Mouse (Mus musculus) G1E (cell line): ENCODE data around the gene Abca1. TPM values are rescaled to one million over a fixed set of nuclear protein-coding genes. Genes with fewer than 3 reads are reported as not detected.

Experiments
- ATAC-seq: 2 replicates; pipeline ENCODE4 v1.8.0; 2016; ENCODE audit warnings: mild to moderate bottlenecking; ENCODE audit not compliant: insufficient number of reproducible peaks, poor library complexity, low FRiP score, severe bottlenecking; ENCODE audit errors: extremely low read depth
- DNase-seq: peaks from one replicate; pipeline ENCODE4 v3.0.0; 2012; ENCODE audit warnings: low spot score
- H3K27me3 ChIP-seq: 2 replicates; pipeline ENCODE4 v1.6.1; 2012; ENCODE audit warnings: mild to moderate bottlenecking, low read length, inconsistent platforms; ENCODE audit not compliant: insufficient read depth
- H3K36me3 ChIP-seq: replicated peaks from 2 replicates; pipeline ENCODE3; 2012; ENCODE audit warnings: mild to moderate bottlenecking, inconsistent platforms
- H3K4me1 ChIP-seq: 2 replicates; pipeline ENCODE4 v1.6.1; 2012; ENCODE audit warnings: low read depth, low read length, inconsistent platforms, mixed read lengths; ENCODE audit not compliant: insufficient read depth
- H3K4me3 ChIP-seq: 2 replicates; pipeline ENCODE4 v1.5.1; 2012; ENCODE audit warnings: low read depth, mild to moderate bottlenecking, inconsistent platforms, low read length, moderate library complexity, mixed read lengths
- H3K9me3 ChIP-seq: replicated peaks from 2 replicates; pipeline ENCODE4 v1.6.1; 2012; ENCODE audit warnings: inconsistent platforms
- CTCF ChIP-seq: IDR thresholded peaks from 2 replicates; pipeline ENCODE4 v1.5.1; 2012; ENCODE audit warnings: low read depth, low read length, inconsistent platforms, mixed read lengths
- GATA1 ChIP-seq: IDR thresholded peaks from 2 replicates; pipeline ENCODE4 v1.6.1; 2012; ENCODE audit warnings: borderline replicate concordance, low read length, inconsistent platforms, mixed read lengths
- GATA2 ChIP-seq: IDR thresholded peaks from 2 replicates; pipeline ENCODE4 v1.6.1; 2012; ENCODE audit warnings: low read depth, low read length, inconsistent platforms, borderline replicate concordance
- POLR2AphosphoS5 ChIP-seq: IDR thresholded peaks from 2 replicates; pipeline ENCODE4 v1.6.1; 2012; ENCODE audit warnings: low read depth, low read length, inconsistent platforms; ENCODE audit not compliant: insufficient replicate concordance
- TAL1 ChIP-seq: conservative IDR thresholded peaks from 2 replicates; pipeline ENCODE4 v1.6.1; 2012; ENCODE audit warnings: low read depth, low read length, inconsistent platforms, mixed read lengths
- polyA plus RNA-seq: library from polyadenylated mRNA; stranded (reverse); fragments of >175 nt; gene quantifications from 2 replicates; pipeline ENCODE4 v1.2.3, GENCODE M21; 2012
- total RNA-seq, 2 experiments: library from RNA; stranded (forward) in 1 of 2; stranded (reverse) in 1 of 2; fragments of 200-1000 nt in 1 of 2; fragments of >200 nt in 1 of 2; fragmentation: Nextera tagmentation in 1 of 2; gene quantifications; 2 replicates each; pipeline ENCODE4 v1.2.3; 2014 to 2017

Abca1 gene
- total and polyA plus RNA-seq, 3 experiments, result 2.1 to 23.0 (median 4.6) TPM

DNA sequence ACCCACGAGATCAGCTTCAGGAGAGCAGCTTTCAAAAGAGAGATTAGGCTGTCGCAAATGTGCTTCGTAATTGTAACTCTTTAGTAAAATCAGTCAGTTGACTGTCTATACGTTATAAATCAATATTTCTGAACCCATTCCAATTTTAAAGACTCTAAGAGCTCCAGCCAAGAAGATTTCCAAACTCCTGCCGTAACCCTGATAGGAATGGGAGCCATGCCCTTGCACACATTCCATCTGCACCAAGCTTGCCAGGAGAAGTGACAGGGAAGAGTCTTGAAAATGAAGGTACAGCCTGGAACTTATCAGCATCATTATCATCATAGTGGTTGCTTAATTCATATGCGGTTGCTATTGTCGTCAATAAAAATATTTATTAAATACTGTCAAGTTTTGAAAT lies 15.2 kb upstream of the Abca1 start:
- Histone ChIP-seq H3K4me1 (peaks cover 31% of the 10 kb centered on the region), H3K27me3 (peaks cover 3% of the 10 kb centered on the region), H3K4me3 (no peak overlapping the region)

DNA sequence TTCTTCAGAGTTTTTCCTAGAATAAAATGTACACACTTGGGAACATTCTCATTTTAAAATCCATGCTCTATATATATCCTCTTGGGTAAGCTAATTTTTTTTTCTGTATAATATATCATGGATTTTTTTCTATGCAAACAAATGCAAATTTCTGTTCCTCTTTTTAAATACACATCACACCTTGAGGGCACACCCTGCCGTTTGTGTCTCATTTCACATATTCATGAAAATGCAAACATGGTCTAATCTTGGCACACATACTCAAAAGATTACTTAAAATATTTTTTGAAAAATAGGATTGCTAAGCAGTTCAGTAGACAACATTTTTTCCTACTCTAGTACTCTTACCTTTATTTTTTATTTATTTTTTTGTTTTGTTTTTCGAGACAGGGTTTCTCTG lies 10.7 kb upstream of the Abca1 start:
- DNase-seq (no peak), ATAC-seq (no peak)
- no peak for TF ChIP-seq GATA2
- TF ChIP-seq POLR2AphosphoS5, result no peak
- TF ChIP-seq GATA1, result no peak
- no peak for TF ChIP-seq TAL1
- TF ChIP-seq CTCF, result no peak
- H3K9me3 ChIP-seq, result no peaks in the 10 kb centered on the region
- no peak overlapping the region for H3K4me3 ChIP-seq
- no peaks in the 10 kb centered on the region for H3K27me3 ChIP-seq
- peaks cover 26% of the 10 kb centered on the region for H3K4me1 ChIP-seq
- H3K36me3 ChIP-seq, result no peaks in the 10 kb centered on the region

More for the DNA sequence above, 15.2 kb upstream of the Abca1 start:
- ATAC-seq (no peak), DNase-seq (no peak)
- no peaks in the 10 kb centered on the region for H3K9me3 ChIP-seq
- H3K36me3 ChIP-seq, result no peaks in the 10 kb centered on the region
- TF ChIP-seq CTCF, result no peak
- no peak for TF ChIP-seq GATA2
- TF ChIP-seq POLR2AphosphoS5, result no peak
- no peak for TF ChIP-seq TAL1
- TF ChIP-seq GATA1, result no peak

DNA sequence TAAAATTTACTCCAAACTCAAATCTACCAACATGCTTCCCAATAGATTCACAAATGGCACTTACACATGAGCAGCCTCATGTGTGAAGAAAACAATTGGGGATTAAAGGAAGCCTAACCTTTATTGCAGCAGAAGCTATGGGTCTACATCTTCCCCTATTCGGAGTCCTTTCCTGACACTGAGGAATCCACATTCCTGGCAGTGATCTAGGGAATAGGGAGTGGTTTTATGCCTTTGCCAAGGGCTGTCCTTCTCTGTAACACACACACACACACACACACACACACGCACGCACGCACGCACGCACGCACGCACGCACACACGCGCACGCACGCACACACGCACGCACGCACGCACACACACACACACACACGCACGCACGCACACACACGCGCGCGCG lies 5.5 kb upstream of the Abca1 start:
- DNase-seq, result no peak
- no peaks in the 10 kb centered on the region for H3K36me3 ChIP-seq

DNA sequence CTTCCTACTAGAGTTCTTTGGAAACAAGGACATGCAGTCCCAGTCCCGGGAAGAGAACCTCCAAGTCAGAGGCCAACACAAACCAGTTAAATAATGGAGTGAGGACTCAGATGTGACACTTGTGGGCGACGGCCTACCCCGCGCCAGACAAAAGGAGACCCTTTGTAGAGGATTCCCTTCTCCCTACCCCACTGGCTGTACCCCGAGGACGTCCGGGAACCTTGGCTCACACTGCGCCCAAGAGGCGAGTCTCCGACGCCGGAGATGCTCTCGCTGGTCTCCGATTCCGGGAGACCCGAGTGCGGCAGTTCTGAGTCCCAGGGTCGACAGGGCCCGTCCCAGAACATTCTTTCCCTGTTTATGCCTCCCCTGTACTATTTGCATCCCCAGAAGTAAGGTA lies 519 bp downstream of the Abca1 start:
- Histone ChIP-seq H3K4me1 (peaks cover 57% of the 10 kb centered on the region), H3K36me3 (peaks cover 6% of the 10 kb centered on the region), H3K9me3 (no peaks in the 10 kb centered on the region), H3K27me3 (no peaks in the 10 kb centered on the region), H3K4me3 (peak overlapping the region; percentile 78)
- no peak for ATAC-seq
- peak; percentile 28 for DNase-seq
- no peak for TF ChIP-seq TAL1

More for the DNA sequence above, 5.5 kb upstream of the Abca1 start:
- TF ChIP-seq TAL1 (no peak), CTCF (no peak), GATA2 (no peak), POLR2AphosphoS5 (no peak), GATA1 (no peak)
- no peaks in the 10 kb centered on the region for H3K27me3 ChIP-seq
- no peak overlapping the region for H3K4me3 ChIP-seq
- peaks cover 40% of the 10 kb centered on the region for H3K4me1 ChIP-seq
- no peak for ATAC-seq
- no peaks in the 10 kb centered on the region for H3K9me3 ChIP-seq

DNA sequence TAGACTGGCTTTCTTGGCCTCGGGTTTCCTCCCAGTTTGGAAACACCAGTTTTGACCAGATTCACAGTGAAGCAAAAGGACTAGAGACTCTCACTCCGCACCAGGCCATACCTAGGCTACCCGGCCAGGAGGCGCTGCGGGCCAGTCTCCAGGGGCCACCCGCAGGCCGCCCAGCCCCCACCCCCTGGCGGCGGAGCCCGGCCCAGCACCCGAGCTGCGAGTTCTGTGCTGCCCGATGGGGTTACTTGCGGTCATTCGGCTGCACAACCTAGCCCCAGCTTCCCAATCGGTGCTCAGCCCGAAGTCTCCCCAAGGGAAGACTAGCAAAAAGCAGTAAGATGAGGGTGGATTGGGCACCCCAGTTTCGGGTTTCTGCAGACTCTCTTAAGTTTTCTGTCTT lies 1.1 kb downstream of the Abca1 start:
- Histone ChIP-seq H3K9me3 (no peaks in the 10 kb centered on the region), H3K27me3 (no peaks in the 10 kb centered on the region), H3K36me3 (peaks cover 8% of the 10 kb centered on the region), H3K4me3 (peak overlapping the region; percentile 78), H3K4me1 (peaks cover 61% of the 10 kb centered on the region)
- TF ChIP-seq TAL1 (no peak), POLR2AphosphoS5 (no peak), CTCF (peak; percentile 70), GATA2 (no peak), GATA1 (no peak)
- DNase-seq (peak; percentile 89), ATAC-seq (peak; percentile 66)

DNA sequence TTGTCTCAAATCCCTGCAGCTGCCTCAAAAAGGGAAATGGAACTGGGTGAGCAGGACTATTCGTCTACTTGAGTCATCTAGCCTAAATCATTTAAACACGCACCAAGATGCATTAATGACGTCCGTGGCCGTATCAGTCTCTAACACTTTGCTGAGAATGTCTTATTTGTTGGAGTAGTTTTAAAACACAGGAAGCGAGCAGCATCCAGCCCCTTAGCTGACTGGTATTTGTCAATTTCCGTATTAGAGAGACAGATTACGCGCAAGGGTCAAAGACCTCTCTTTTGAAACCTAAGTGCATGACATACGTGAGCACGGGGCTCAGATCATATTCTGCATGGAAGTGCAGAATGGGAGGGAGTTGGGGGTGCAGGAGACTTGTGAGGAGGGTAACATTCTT lies 4.2 kb downstream of the Abca1 start:
- H3K9me3 ChIP-seq, result no peaks in the 10 kb centered on the region
- no peaks in the 10 kb centered on the region for H3K27me3 ChIP-seq
- ATAC-seq (no peak), DNase-seq (no peak)
- peaks cover 26% of the 10 kb centered on the region for H3K36me3 ChIP-seq
- no peak for TF ChIP-seq GATA2
- TF ChIP-seq TAL1, result no peak
- TF ChIP-seq GATA1, result no peak
- no peak for TF ChIP-seq POLR2AphosphoS5
- TF ChIP-seq CTCF, result no peak
- H3K4me3 ChIP-seq, result no peak overlapping the region
- H3K4me1 ChIP-seq, result peaks cover 74% of the 10 kb centered on the region

DNA sequence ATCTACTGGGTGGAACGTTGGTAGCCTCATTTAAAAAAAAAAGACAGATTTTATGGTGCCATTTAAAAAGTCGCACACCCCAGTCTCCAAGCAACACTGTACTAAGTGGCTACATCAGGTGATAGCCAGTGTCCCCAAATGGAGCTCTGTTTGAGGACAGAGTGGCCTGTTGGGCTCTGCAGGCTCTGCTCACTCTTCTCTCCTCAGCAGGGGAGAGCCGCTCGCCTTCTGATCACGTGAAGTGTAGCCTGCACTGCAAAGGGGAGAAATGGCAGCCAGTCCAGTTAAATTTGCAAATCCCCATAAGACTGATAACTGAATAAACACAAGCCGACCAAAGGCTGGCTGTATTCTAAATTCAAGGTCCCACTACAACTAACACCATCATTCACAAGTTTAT lies 6.0 kb downstream of the Abca1 start:
- no peaks in the 10 kb centered on the region for H3K9me3 ChIP-seq
- peaks cover 33% of the 10 kb centered on the region for H3K36me3 ChIP-seq
- TF ChIP-seq POLR2AphosphoS5 (no peak), GATA1 (no peak), CTCF (no peak), GATA2 (no peak), TAL1 (no peak)
- no peaks in the 10 kb centered on the region for H3K27me3 ChIP-seq
- peak overlapping the region; percentile 48; the same call in 1 of the 2 replicates for H3K4me3 ChIP-seq
- no peak for DNase-seq
- ATAC-seq, result no peak
- H3K4me1 ChIP-seq, result peaks cover 72% of the 10 kb centered on the region
